Mouse (Mus musculus): ENCODE results near the gene Megf9. TPM values are rescaled to one million over a fixed set of nuclear protein-coding genes. Genes with fewer than 3 reads are reported as not detected.

The Megf9 gene
- total and polyA plus RNA-seq, 3 experiments = not detected

GRCm38 (mm10) chr4:70391760-70392372 is 142.9 kb downstream of the Megf9 start:
- H3K36me3 ChIP-seq (replicated peaks in 1 of 2; ENCODE audit: control insufficient read depth in 1 of 2, insufficient read depth in 1 of 2, low read length in 1 of 2) = peaks cover 3 to 50% of the 10 kb centered on the region in 2 experiments
- TF ChIP-seq E2F4 (IDR thresholded peaks at IDR 0.05; ENCODE audit: insufficient replicate concordance, low read depth, low read length) (no peak), ZKSCAN1 (IDR thresholded peaks at IDR 0.05; ENCODE audit: borderline replicate concordance, low read depth, low read length) (no peak), CHD2 (IDR thresholded peaks at IDR 0.05; ENCODE audit: low read length) (no peak), ZC3H11A (IDR thresholded peaks at IDR 0.05; ENCODE audit: low read depth, low read length) (no peak), JUND (conservative IDR thresholded peaks at IDR 0.05; ENCODE audit: low read depth, low read length) (no peak), CHD1 (IDR thresholded peaks at IDR 0.05; ENCODE audit: low read depth, low read length) (no peak), SMC3 (IDR thresholded peaks at IDR 0.05; ENCODE audit: low read depth, low read length) (no peak), JUN (IDR thresholded peaks at IDR 0.05; ENCODE audit: insufficient read depth, low read depth, low read length) (no peak)
- no peak overlapping the region for H3K9ac ChIP-seq (ENCODE audit: insufficient read depth, low read depth)
- in situ Hi-C loops (cut with MboI; ENCODE audit: low pct_ligation_motif_present, low pct_unique_long_range_greater_than_20kb, low sequenced_read_pairs) = no loop called here
- dilution Hi-C loops (cut with MboI; ENCODE audit: extremely low pct_ligation_motif_present, extremely low pct_unique_long_range_greater_than_20kb, low sequenced_read_pairs) = no loop called here
- no peaks in the 10 kb centered on the region for H3K9me3 ChIP-seq (replicated peaks; ENCODE audit: low read length)
- H3K4me3 ChIP-seq (replicated peaks in 1 of 3; ENCODE audit: low read depth in 2 of 3, low read length in 2 of 3, poor library complexity in 1 of 3) = no peak overlapping the region
- H3K79me2 ChIP-seq (replicated peaks; ENCODE audit: control insufficient read depth, extremely low read depth, insufficient read depth, poor library complexity, severe bottlenecking) = no peaks in the 10 kb centered on the region
- no peak overlapping the region for H3K4me2 ChIP-seq (ENCODE audit: insufficient read depth, low read depth, poor library complexity, severe bottlenecking)
- H3K4me1 ChIP-seq (ENCODE audit: control insufficient read depth in 1 of 2, insufficient read depth in 2 of 2) = peaks cover 0 to 30% of the 10 kb centered on the region in 2 experiments; a peak in 2 of 4 replicates
- H3K27me3 ChIP-seq (replicated peaks) = no peaks in the 10 kb centered on the region
- H3K27ac ChIP-seq (ENCODE audit: insufficient read depth, low read depth) = no peak overlapping the region
- no peak for DNase-seq (ENCODE audit: extremely low read depth)

GRCm38 (mm10) chr4:70391073-70391472 is 143.7 kb downstream of the Megf9 start:
- Histone ChIP-seq H3K36me3 (replicated peaks in 1 of 2; ENCODE audit: control insufficient read depth in 1 of 2, insufficient read depth in 1 of 2, low read length in 1 of 2) (peaks cover 3 to 47% of the 10 kb centered on the region in 2 experiments), H3K27me3 (replicated peaks) (no peaks in the 10 kb centered on the region), H3K4me2 (ENCODE audit: insufficient read depth, low read depth, poor library complexity, severe bottlenecking) (no peak overlapping the region), H3K4me3 (replicated peaks in 1 of 3; ENCODE audit: low read depth in 2 of 3, low read length in 2 of 3, poor library complexity in 1 of 3) (no peak overlapping the region), H3K4me1 (ENCODE audit: control insufficient read depth in 1 of 2, insufficient read depth in 2 of 2) (peaks cover 0 to 22% of the 10 kb centered on the region in 2 experiments; a peak in 2 of 4 replicates), H3K9me3 (replicated peaks; ENCODE audit: low read length) (no peaks in the 10 kb centered on the region), H3K27ac (ENCODE audit: insufficient read depth, low read depth) (no peak overlapping the region), H3K79me2 (replicated peaks; ENCODE audit: control insufficient read depth, extremely low read depth, insufficient read depth, poor library complexity, severe bottlenecking) (no peaks in the 10 kb centered on the region), H3K9ac (ENCODE audit: insufficient read depth, low read depth) (no peak overlapping the region)
- dilution Hi-C loops (cut with MboI; ENCODE audit: extremely low pct_ligation_motif_present, extremely low pct_unique_long_range_greater_than_20kb, low sequenced_read_pairs) (no loop called here), in situ Hi-C loops (cut with MboI; ENCODE audit: low pct_ligation_motif_present, low pct_unique_long_range_greater_than_20kb, low sequenced_read_pairs) (no loop called here)
- no peak for TF ChIP-seq MEF2A (IDR thresholded peaks at IDR 0.05; ENCODE audit: borderline replicate concordance, low read depth, low read length)
- TF ChIP-seq CHD1 (IDR thresholded peaks at IDR 0.05; ENCODE audit: low read depth, low read length) = no peak
- no peak for TF ChIP-seq IRF4 (IDR thresholded peaks at IDR 0.05; ENCODE audit: low read depth, low read length)
- no peak for TF ChIP-seq JUN (IDR thresholded peaks at IDR 0.05; ENCODE audit: insufficient read depth, low read depth, low read length)
- no peak for TF ChIP-seq ZMIZ1 (IDR thresholded peaks at IDR 0.05; ENCODE audit: low read depth, low read length)
- no peak for DNase-seq (ENCODE audit: extremely low read depth)

- in situ Hi-C loops (cut with MboI; ENCODE audit: low pct_ligation_motif_present, low pct_unique_long_range_greater_than_20kb, low sequenced_read_pairs) = no loop called here
- no peaks in the 10 kb centered on the region for H3K79me2 ChIP-seq (replicated peaks; ENCODE audit: control insufficient read depth, extremely low read depth, insufficient read depth, poor library complexity, severe bottlenecking)
- no peak overlapping the region for H3K4me2 ChIP-seq (ENCODE audit: insufficient read depth, low read depth, poor library complexity, severe bottlenecking)
- H3K9me3 ChIP-seq (replicated peaks; ENCODE audit: low read length) = no peaks in the 10 kb centered on the region
- dilution Hi-C loops (cut with MboI; ENCODE audit: extremely low pct_ligation_motif_present, extremely low pct_unique_long_range_greater_than_20kb, low sequenced_read_pairs) = no loop called here
- TF ChIP-seq MAFK (IDR thresholded peaks at IDR 0.05; ENCODE audit: insufficient replicate concordance, low read length) (no peak), NRF1 (IDR thresholded peaks at IDR 0.05; ENCODE audit: low read depth, low read length) (no peak), TBP (conservative IDR thresholded peaks at IDR 0.05; ENCODE audit: low read depth, low read length) (no peak), JUND (conservative IDR thresholded peaks at IDR 0.05; ENCODE audit: low read depth, low read length) (no peak), JUN (IDR thresholded peaks at IDR 0.05; ENCODE audit: insufficient read depth, low read depth, low read length) (no peak), KAT2A (IDR thresholded peaks at IDR 0.05; ENCODE audit: insufficient replicate concordance, low read length) (no peak), ZKSCAN1 (IDR thresholded peaks at IDR 0.05; ENCODE audit: borderline replicate concordance, low read depth, low read length) (no peak), BHLHE40 (IDR thresholded peaks at IDR 0.05; ENCODE audit: low read depth, low read length) (no peak)
- no peaks in the 10 kb centered on the region for H3K27me3 ChIP-seq (replicated peaks)
- no peak overlapping the region for H3K4me3 ChIP-seq (replicated peaks in 1 of 3; ENCODE audit: low read depth in 2 of 3, low read length in 2 of 3, poor library complexity in 1 of 3)
- no peak overlapping the region for H3K9ac ChIP-seq (ENCODE audit: insufficient read depth, low read depth)
- H3K36me3 ChIP-seq (replicated peaks in 1 of 2; ENCODE audit: control insufficient read depth in 1 of 2, insufficient read depth in 1 of 2, low read length in 1 of 2) = peaks cover 3 to 28% of the 10 kb centered on the region in 2 experiments
- no peak for DNase-seq (ENCODE audit: extremely low read depth)
- H3K4me1 ChIP-seq (ENCODE audit: control insufficient read depth in 1 of 2, insufficient read depth in 2 of 2) = peaks cover 0 to 10% of the 10 kb centered on the region in 2 experiments; a peak in 2 of 4 replicates
- no peak overlapping the region for H3K27ac ChIP-seq (ENCODE audit: insufficient read depth, low read depth)
Observed at GRCm38 (mm10) chr4:70386206-70386605, 148.6 kb downstream of the Megf9 start.

Data from CH12.LX (cell line).